Mouse (Mus musculus) hindbrain, postnatal 0 days (tissue): ENCODE measurements around the gene Olfr223. TPM values are rescaled to one million over a fixed set of nuclear protein-coding genes. Genes with fewer than 3 reads are reported as not detected.
"Not testable (repeated sequence)": the region's sequence is repeated elsewhere in the genome, so short reads cannot be mapped to it uniquely, and the experiment has no call there.

Source experiments
- ATAC-seq: fragments of 200-750 bp; cut with Nextera tagmentation; 2 replicates; pipeline ENCODE4 v1.8.0; 2017; ENCODE audit warnings: mild to moderate bottlenecking, moderate TSS enrichment, moderate library complexity
- DNase-seq: peaks from one replicate; pipeline ENCODE4 v3.0.0-alpha.2; 2015; ENCODE audit warnings: low spot score
- H3K27ac ChIP-seq: fragments of 300-500 bp; sonication (generic); 2 replicates; pipeline ENCODE4 v1.5.1; 2014; ENCODE audit warnings: mild to moderate bottlenecking
- H3K27me3 ChIP-seq: fragments of 300-500 bp; sonication (generic); 2 replicates; pipeline ENCODE4 v1.6.1; 2014; ENCODE audit warnings: low read length, mixed read lengths; ENCODE audit not compliant: insufficient read depth
- H3K36me3 ChIP-seq: fragments of 300-500 bp; sonication (generic); 2 replicates; pipeline ENCODE4 v1.6.1; 2014; ENCODE audit warnings: low read length, mixed read lengths; ENCODE audit not compliant: insufficient read depth
- H3K4me1 ChIP-seq: fragments of 300-500 bp; sonication (generic); 2 replicates; pipeline ENCODE4 v1.6.1; 2014; ENCODE audit warnings: antibody characterized with exemption, low read length, mixed read lengths; ENCODE audit not compliant: insufficient read depth
- H3K4me2 ChIP-seq: fragments of 300-500 bp; sonication (generic); 2 replicates; pipeline ENCODE4 v1.6.1; 2014; ENCODE audit warnings: low read depth, mild to moderate bottlenecking, low read length, moderate library complexity, mixed read lengths
- H3K4me3 ChIP-seq: fragments of 300-500 bp; sonication (generic); 2 replicates; pipeline ENCODE4 v1.5.1; 2014; ENCODE audit warnings: low read length
- H3K9ac ChIP-seq: fragments of 300-500 bp; sonication (generic); replicated peaks from 2 replicates; pipeline ENCODE4 v1.6.1; 2014; ENCODE audit warnings: mild to moderate bottlenecking, low read length, moderate library complexity, mixed read lengths
- H3K9me3 ChIP-seq: fragments of 300-500 bp; sonication (generic); 2 replicates; pipeline ENCODE4 v1.6.1; 2016; ENCODE audit warnings: low read length, mixed read lengths
- CTCF ChIP-seq: IDR thresholded peaks from 2 replicates; pipeline ENCODE4 v1.5.1; 2016; ENCODE audit warnings: antibody characterized with exemption, control low read depth, low read depth
- WGBS: fragments of 180-500 bp; shearing (Covaris S2); extraction: QIAGEN DNeasy Blood & Tissue Kit; methylation state at CpG from one replicate; pipeline ENCODE4 v1.1.7; 2014; 5-methylcytosine and 5-hydroxymethylcytosine counted together
- polyA plus RNA-seq: library from polyadenylated mRNA; unstranded; fragments of >200 nt; fragmentation: Nextera tagmentation; extraction: Ambion mirVana; gene quantifications from 2 replicates; pipeline ENCODE4 v1.2.1, GENCODE M21; 2015
- total RNA-seq: library from RNA; depleted of rRNA; stranded (reverse); fragments of >200 nt; gene quantifications from 2 replicates; pipeline ENCODE4 v1.2.3, GENCODE M21; 2014

The Olfr223 gene
- total and polyA plus RNA-seq, 2 experiments from 2014 or later = not detected

DNA sequence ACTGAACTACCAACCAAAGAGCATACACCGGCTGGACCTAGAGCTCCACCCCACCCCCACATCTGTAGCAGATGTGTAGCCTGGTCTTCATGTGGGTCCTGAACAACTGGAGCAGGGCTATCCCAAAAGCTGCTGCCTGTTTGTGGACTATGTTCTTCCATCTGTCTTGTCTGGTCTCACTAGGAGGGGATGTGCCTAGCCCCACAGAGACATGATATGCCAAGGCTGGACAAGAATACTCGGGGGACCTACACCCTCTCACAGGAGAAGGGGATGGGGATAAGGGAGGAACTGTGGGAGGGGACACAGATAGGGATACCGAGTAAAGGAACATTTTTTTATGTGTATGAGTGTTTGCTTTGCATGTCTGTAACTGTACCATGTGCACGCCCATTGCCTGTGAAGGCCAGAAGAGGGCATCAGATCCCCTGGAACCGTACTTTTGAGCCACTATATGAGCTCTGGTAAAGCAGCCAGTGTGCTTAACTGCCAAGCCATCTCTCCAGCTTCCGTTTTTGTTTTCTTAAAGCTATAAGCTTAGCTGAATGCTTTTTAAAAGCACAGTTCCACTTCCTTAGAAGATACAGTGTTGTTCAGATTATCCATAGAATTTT is 31.0 kb upstream of the Olfr223 start:
- Histone ChIP-seq H3K27ac (no peak overlapping the region), H3K9ac (no peak overlapping the region), H3K27me3 (no peaks in the 10 kb centered on the region), H3K4me2 (no peak overlapping the region), H3K4me3 (no peak overlapping the region), H3K4me1 (no peaks in the 10 kb centered on the region), H3K36me3 (no peaks in the 10 kb centered on the region), H3K9me3 (no peaks in the 10 kb centered on the region)
- TF ChIP-seq CTCF = peak; percentile 86
- peak; percentile 82 for ATAC-seq
- DNase-seq = peak; percentile 80
- 36% methylated on average over 6 of the region's 6 CpGs for WGBS

DNA sequence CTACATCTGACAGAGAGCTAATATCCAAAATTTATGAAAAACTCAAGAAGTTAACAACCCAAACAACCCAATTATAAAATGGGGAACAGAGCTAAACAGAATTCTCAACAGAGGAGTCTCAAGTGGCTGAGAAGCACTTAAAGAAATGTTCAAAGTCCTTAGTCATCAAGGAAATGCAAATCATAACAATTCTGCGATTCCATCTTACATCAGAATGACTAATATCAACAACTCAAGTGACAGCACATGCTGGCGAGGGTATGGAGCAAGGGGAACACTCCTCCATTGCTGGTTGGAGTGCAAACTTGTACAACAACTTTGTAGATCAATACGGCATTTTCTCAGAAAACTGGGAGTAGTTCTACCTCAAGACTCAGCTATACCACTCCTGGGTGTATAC is 29.1 kb upstream of the Olfr223 start:
- Histone ChIP-seq H3K4me2 (no peak overlapping the region), H3K9ac (no peak overlapping the region), H3K27ac (no peak overlapping the region), H3K4me1 (no peaks in the 10 kb centered on the region), H3K9me3 (no peaks in the 10 kb centered on the region), H3K36me3 (no peaks in the 10 kb centered on the region), H3K27me3 (no peaks in the 10 kb centered on the region), H3K4me3 (no peak overlapping the region)
- TF ChIP-seq CTCF = no peak
- WGBS = 86% methylated on average over 3 of the region's 3 CpGs
- DNase-seq (no peak), ATAC-seq (no peak)

GRCm38 (mm10) chr11:59616986-59617385 is 23.9 kb upstream of the Olfr223 start:
- not testable (repeated sequence) for ATAC-seq, H3K4me3 ChIP-seq, DNase-seq, H3K4me2 ChIP-seq, H3K27ac ChIP-seq, H3K27me3 ChIP-seq, H3K9ac ChIP-seq, H3K4me1 ChIP-seq, H3K9me3 ChIP-seq, H3K36me3 ChIP-seq
- 93% methylated on average over 2 of the region's 2 CpGs for WGBS

GRCm38 (mm10) chr11:59614120-59614519 is 21.0 kb upstream of the Olfr223 start:
- ATAC-seq (no peak), DNase-seq (peak; percentile 78)
- no peaks in the 10 kb centered on the region for H3K4me1 ChIP-seq
- no peak overlapping the region for H3K9ac ChIP-seq
- no peaks in the 10 kb centered on the region for H3K9me3 ChIP-seq
- H3K27ac ChIP-seq = no peak overlapping the region
- no peak overlapping the region for H3K4me2 ChIP-seq
- WGBS = 43% methylated on average over 4 of the region's 4 CpGs
- H3K36me3 ChIP-seq = no peaks in the 10 kb centered on the region
- H3K4me3 ChIP-seq = no peak overlapping the region
- no peaks in the 10 kb centered on the region for H3K27me3 ChIP-seq
- peak; percentile 80 for TF ChIP-seq CTCF

- DNase-seq (no peak), ATAC-seq (no peak)
- H3K27me3 ChIP-seq = no peaks in the 10 kb centered on the region
- TF ChIP-seq CTCF = no peak
- no peaks in the 10 kb centered on the region for H3K9me3 ChIP-seq
- no peak overlapping the region for H3K4me3 ChIP-seq
- WGBS = 84% methylated on average over 5 of the region's 5 CpGs
- H3K36me3 ChIP-seq = no peaks in the 10 kb centered on the region
- no peak overlapping the region for H3K4me2 ChIP-seq
- H3K27ac ChIP-seq = no peak overlapping the region
- no peaks in the 10 kb centered on the region for H3K4me1 ChIP-seq
- no peak overlapping the region for H3K9ac ChIP-seq
Measured at GRCm38 (mm10) chr11:59611646-59612045, 18.6 kb upstream of the Olfr223 start.

DNA sequence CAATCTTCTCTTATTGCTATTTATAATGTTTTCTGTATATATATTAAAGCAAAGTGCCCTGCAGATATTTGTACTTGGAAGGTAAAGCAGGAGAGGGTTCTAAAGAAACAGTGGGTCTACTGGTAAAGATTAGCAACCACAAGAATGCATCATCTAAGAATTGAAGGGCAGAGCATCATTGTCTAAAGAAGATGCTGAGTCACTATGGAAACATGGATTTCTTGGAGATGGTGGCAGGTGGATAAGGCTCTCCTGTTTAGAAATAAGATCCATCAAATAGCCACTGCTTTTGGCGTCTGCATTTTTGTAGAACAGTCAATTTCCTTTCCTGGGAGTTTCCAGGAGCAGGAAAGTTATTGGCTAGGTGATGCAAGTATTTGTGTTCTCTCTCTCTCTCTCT is 9.2 kb upstream of the Olfr223 start:
- no peak overlapping the region for H3K4me2 ChIP-seq
- 72% methylated on average over 1 of the region's 1 CpGs for WGBS
- no peaks in the 10 kb centered on the region for H3K4me1 ChIP-seq
- DNase-seq (no peak), ATAC-seq (no peak)
- H3K36me3 ChIP-seq = no peaks in the 10 kb centered on the region
- H3K27ac ChIP-seq = no peak overlapping the region
- TF ChIP-seq CTCF = no peak
- H3K9ac ChIP-seq = no peak overlapping the region
- H3K9me3 ChIP-seq = no peaks in the 10 kb centered on the region
- H3K27me3 ChIP-seq = no peaks in the 10 kb centered on the region
- H3K4me3 ChIP-seq = no peak overlapping the region

DNA sequence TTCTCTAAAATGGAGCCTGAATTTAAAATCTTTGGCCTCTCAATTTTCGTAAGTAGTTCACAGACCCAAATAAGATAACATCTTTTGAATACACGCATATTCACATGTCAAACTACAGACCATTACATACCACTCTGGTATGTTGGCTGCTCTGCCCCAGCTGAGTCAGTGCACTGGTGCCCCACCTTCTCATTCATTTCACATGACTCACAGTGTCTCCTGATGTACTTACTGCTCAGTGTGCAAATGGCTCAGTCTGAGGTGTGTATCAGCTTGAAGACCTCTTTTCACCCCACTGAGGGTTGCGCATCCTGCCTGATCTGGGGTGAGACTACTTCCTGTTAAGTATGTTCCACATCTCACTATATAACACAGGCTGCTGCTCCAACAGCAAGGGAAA is 7.8 kb upstream of the Olfr223 start:
- H3K9me3 ChIP-seq = no peaks in the 10 kb centered on the region
- H3K4me1 ChIP-seq = no peaks in the 10 kb centered on the region
- ATAC-seq = no peak
- 91% methylated on average over 3 of the region's 3 CpGs for WGBS
- H3K4me2 ChIP-seq = no peak overlapping the region
- no peaks in the 10 kb centered on the region for H3K36me3 ChIP-seq
- DNase-seq = no peak
- no peak overlapping the region for H3K27ac ChIP-seq
- no peaks in the 10 kb centered on the region for H3K27me3 ChIP-seq
- H3K4me3 ChIP-seq = no peak overlapping the region
- no peak for TF ChIP-seq CTCF
- no peak overlapping the region for H3K9ac ChIP-seq
